Mouse (Mus musculus): ENCODE results near the gene Itpr2. TPM values are rescaled to one million over a fixed set of nuclear protein-coding genes. Genes with fewer than 3 reads are reported as not detected.
A peak's percentile ranks its signal among the peaks of the same experiment; 100 is the strongest.

The Itpr2 gene
- polyA plus RNA-seq, 1 experiment from 2014 or later = 14.4 TPM

DNA sequence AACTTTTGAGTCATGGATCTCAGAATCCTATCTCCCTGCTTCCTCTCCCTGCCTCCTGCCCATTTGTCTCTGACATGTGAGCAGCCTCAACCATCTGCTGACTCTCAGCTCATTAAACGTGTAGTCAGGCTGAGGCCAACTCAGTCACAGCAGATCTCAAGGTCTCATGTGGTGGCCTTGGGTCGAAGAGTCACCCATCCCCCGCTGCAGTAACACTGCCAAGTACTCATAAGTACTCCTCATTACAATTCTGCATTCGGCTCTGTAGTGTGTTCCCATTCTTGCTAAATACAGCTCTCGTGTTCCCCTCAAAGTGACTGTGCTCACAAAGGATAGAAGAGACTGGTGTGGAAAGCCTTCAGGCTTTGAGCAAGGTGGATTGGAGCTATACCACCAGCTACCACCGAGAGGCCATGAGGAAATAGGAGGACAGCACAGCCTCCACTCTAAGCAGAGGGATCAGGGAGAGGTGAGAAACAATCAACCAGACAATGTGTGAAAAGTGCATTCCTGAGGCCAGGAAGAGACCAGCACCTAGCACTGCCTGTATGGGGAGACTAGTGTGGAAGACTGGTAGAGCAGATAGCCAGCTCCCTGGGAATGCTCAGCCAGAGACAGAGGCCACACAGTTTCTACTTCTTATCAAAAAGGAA lies 170.9 kb downstream of the Itpr2 start:
- no peak for ATAC-seq (ENCODE audit: low read depth)
- Histone ChIP-seq H3K36me3 (ENCODE audit: control insufficient read depth, insufficient read depth, low read length) (no peaks in the 10 kb centered on the region), H3K4me3 (ENCODE audit: low read length) (no peak overlapping the region), H3K4me2 (ENCODE audit: low read depth, low read length) (no peak overlapping the region), H3K27ac (ENCODE audit: low read length) (no peak overlapping the region), H3K9ac (ENCODE audit: low read length) (no peak overlapping the region), H3K27me3 (ENCODE audit: control insufficient read depth, insufficient read depth, low read depth, low read length) (no peaks in the 10 kb centered on the region), H3K4me1 (replicated peaks; ENCODE audit: control insufficient read depth, insufficient read depth, low read length) (no peaks in the 10 kb centered on the region), H3K9me3 (ENCODE audit: control insufficient read depth, low read length) (no peaks in the 10 kb centered on the region)
- 49% methylated on average over 6 of the region's 6 CpGs for WGBS

- WGBS = 70% methylated on average over 3 of the region's 3 CpGs
- H3K4me2 ChIP-seq (ENCODE audit: low read depth, low read length) = no peak overlapping the region
- peaks cover 3% of the 10 kb centered on the region; the same call in 1 of the 2 replicates for H3K4me1 ChIP-seq (replicated peaks; ENCODE audit: control insufficient read depth, insufficient read depth, low read length)
- no peaks in the 10 kb centered on the region for H3K9me3 ChIP-seq (ENCODE audit: control insufficient read depth, low read length)
- no peak overlapping the region for H3K27ac ChIP-seq (ENCODE audit: low read length)
- H3K36me3 ChIP-seq (ENCODE audit: control insufficient read depth, insufficient read depth, low read length) = no peaks in the 10 kb centered on the region
- no peak overlapping the region for H3K9ac ChIP-seq (ENCODE audit: low read length)
- H3K27me3 ChIP-seq (ENCODE audit: control insufficient read depth, insufficient read depth, low read depth, low read length) = no peaks in the 10 kb centered on the region
- no peak for ATAC-seq (ENCODE audit: low read depth)
- no peak overlapping the region for H3K4me3 ChIP-seq (ENCODE audit: low read length)
Observed at GRCm38 (mm10) chr6:146329079-146329478, 172.9 kb downstream of the Itpr2 start.

DNA sequence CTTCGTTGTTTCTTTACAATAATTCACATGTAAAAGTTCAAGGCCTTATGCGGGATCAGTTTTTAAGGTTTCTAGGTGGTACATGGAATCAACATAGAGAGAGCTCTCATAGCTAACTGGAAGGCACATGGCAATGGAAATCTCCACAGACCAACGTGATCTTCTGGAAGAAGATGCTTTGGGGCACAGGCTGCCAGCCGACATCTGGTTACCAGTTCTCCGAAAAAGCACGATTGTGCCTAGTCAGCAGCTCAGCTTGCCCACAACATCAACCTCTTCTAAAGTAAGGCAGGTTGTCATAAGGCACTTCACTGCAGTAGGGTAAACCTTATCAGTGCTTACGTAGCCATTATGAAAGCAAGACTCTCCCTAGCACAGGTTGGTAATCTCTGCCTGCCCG lies 175.4 kb downstream of the Itpr2 start:
- H3K4me3 ChIP-seq (ENCODE audit: low read length) = no peak overlapping the region
- H3K27me3 ChIP-seq (ENCODE audit: control insufficient read depth, insufficient read depth, low read depth, low read length) = no peaks in the 10 kb centered on the region
- H3K4me1 ChIP-seq (replicated peaks; ENCODE audit: control insufficient read depth, insufficient read depth, low read length) = peaks cover 5% of the 10 kb centered on the region; the same call in 1 of the 2 replicates
- ATAC-seq (ENCODE audit: low read depth) = no peak
- WGBS = 90% methylated on average over 8 of the region's 8 CpGs
- H3K9me3 ChIP-seq (ENCODE audit: control insufficient read depth, low read length) = no peaks in the 10 kb centered on the region
- no peak overlapping the region for H3K4me2 ChIP-seq (ENCODE audit: low read depth, low read length)
- no peak overlapping the region for H3K9ac ChIP-seq (ENCODE audit: low read length)
- no peaks in the 10 kb centered on the region for H3K36me3 ChIP-seq (ENCODE audit: control insufficient read depth, insufficient read depth, low read length)
- no peak overlapping the region for H3K27ac ChIP-seq (ENCODE audit: low read length)

- H3K4me2 ChIP-seq (ENCODE audit: low read depth, low read length) = no peak overlapping the region
- H3K9me3 ChIP-seq (ENCODE audit: control insufficient read depth, low read length) = no peaks in the 10 kb centered on the region
- H3K36me3 ChIP-seq (ENCODE audit: control insufficient read depth, insufficient read depth, low read length) = 0 out of 2 replicates have a peak, but pooled peaks cover 2% of the 10 kb centered on the region
- no peak overlapping the region for H3K27ac ChIP-seq (ENCODE audit: low read length)
- H3K4me3 ChIP-seq (ENCODE audit: low read length) = no peak overlapping the region
- H3K9ac ChIP-seq (ENCODE audit: low read length) = no peak overlapping the region
- H3K4me1 ChIP-seq (replicated peaks; ENCODE audit: control insufficient read depth, insufficient read depth, low read length) = peaks cover 5% of the 10 kb centered on the region; the same call in 1 of the 2 replicates
- no peak for ATAC-seq (ENCODE audit: low read depth)
- WGBS = 59% methylated on average over 19 of the region's 19 CpGs
- H3K27me3 ChIP-seq (ENCODE audit: control insufficient read depth, insufficient read depth, low read depth, low read length) = no peaks in the 10 kb centered on the region
Observed at GRCm38 (mm10) chr6:146324541-146325204, 177.3 kb downstream of the Itpr2 start.

GRCm38 (mm10) chr6:146322555-146322954 lies 179.5 kb downstream of the Itpr2 start:
- Histone ChIP-seq H3K4me2 (ENCODE audit: low read depth, low read length) (no peak overlapping the region), H3K9me3 (ENCODE audit: control insufficient read depth, low read length) (no peaks in the 10 kb centered on the region), H3K4me1 (replicated peaks; ENCODE audit: control insufficient read depth, insufficient read depth, low read length) (peaks cover 5% of the 10 kb centered on the region; the same call in 1 of the 2 replicates), H3K9ac (ENCODE audit: low read length) (no peak overlapping the region), H3K36me3 (ENCODE audit: control insufficient read depth, insufficient read depth, low read length) (0 out of 2 replicates have a peak, but pooled peaks cover 2% of the 10 kb centered on the region), H3K4me3 (ENCODE audit: low read length) (no peak overlapping the region), H3K27ac (ENCODE audit: low read length) (no peak overlapping the region; the same call in 1 of the 2 replicates), H3K27me3 (ENCODE audit: control insufficient read depth, insufficient read depth, low read depth, low read length) (no peaks in the 10 kb centered on the region)
- 49% methylated on average over 7 of the region's 7 CpGs for WGBS
- peak; percentile 54 for ATAC-seq (ENCODE audit: low read depth)

GRCm38 (mm10) chr6:146321951-146322350 lies 180.1 kb downstream of the Itpr2 start:
- H3K4me1 ChIP-seq (replicated peaks; ENCODE audit: control insufficient read depth, insufficient read depth, low read length) = peaks cover 5% of the 10 kb centered on the region; the same call in 1 of the 2 replicates
- WGBS = 32% methylated on average over 4 of the region's 4 CpGs
- 0 out of 2 replicates have a peak, but pooled peaks cover 2% of the 10 kb centered on the region for H3K36me3 ChIP-seq (ENCODE audit: control insufficient read depth, insufficient read depth, low read length)
- H3K9me3 ChIP-seq (ENCODE audit: control insufficient read depth, low read length) = no peaks in the 10 kb centered on the region
- peak; percentile 93 for ATAC-seq (ENCODE audit: low read depth)
- H3K4me3 ChIP-seq (ENCODE audit: low read length) = no peak overlapping the region
- H3K9ac ChIP-seq (ENCODE audit: low read length) = no peak overlapping the region
- H3K4me2 ChIP-seq (ENCODE audit: low read depth, low read length) = no peak overlapping the region
- H3K27ac ChIP-seq (ENCODE audit: low read length) = peak overlapping the region; percentile 63
- no peaks in the 10 kb centered on the region for H3K27me3 ChIP-seq (ENCODE audit: control insufficient read depth, insufficient read depth, low read depth, low read length)

DNA sequence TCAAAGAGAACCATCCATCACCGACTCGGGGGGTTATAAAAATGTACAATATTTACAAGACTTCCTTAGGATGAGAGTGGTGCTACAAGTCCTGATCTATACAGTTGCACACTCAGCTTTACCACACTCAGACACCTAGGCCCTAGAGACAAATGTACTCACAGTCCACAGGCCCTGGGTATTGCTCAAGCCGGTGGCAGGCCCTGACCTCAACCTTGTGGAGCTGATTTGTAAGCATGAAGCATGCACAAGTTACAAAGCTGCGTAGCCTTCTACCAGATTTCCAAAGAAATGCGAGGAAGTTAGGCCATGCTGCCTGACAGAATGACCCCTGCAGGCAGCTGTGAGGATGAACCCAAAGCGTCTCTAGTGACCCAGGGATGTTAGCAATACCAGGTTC lies 185.6 kb downstream of the Itpr2 start:
- WGBS = 67% methylated on average over 6 of the region's 6 CpGs
- no peaks in the 10 kb centered on the region for H3K27me3 ChIP-seq (ENCODE audit: control insufficient read depth, insufficient read depth, low read depth, low read length)
- no peak overlapping the region for H3K27ac ChIP-seq (ENCODE audit: low read length)
- no peaks in the 10 kb centered on the region; the same call in 1 of the 2 replicates for H3K4me1 ChIP-seq (replicated peaks; ENCODE audit: control insufficient read depth, insufficient read depth, low read length)
- ATAC-seq (ENCODE audit: low read depth) = no peak
- 0 out of 2 replicates have a peak, but pooled peaks cover 2% of the 10 kb centered on the region for H3K36me3 ChIP-seq (ENCODE audit: control insufficient read depth, insufficient read depth, low read length)
- H3K4me2 ChIP-seq (ENCODE audit: low read depth, low read length) = no peak overlapping the region
- H3K9ac ChIP-seq (ENCODE audit: low read length) = no peak overlapping the region
- H3K4me3 ChIP-seq (ENCODE audit: low read length) = no peak overlapping the region
- H3K9me3 ChIP-seq (ENCODE audit: control insufficient read depth, low read length) = no peaks in the 10 kb centered on the region

GRCm38 (mm10) chr6:146315153-146315552 lies 186.9 kb downstream of the Itpr2 start:
- Histone ChIP-seq H3K9ac (ENCODE audit: low read length) (no peak overlapping the region), H3K27me3 (ENCODE audit: control insufficient read depth, insufficient read depth, low read depth, low read length) (no peaks in the 10 kb centered on the region), H3K9me3 (ENCODE audit: control insufficient read depth, low read length) (no peaks in the 10 kb centered on the region), H3K4me3 (ENCODE audit: low read length) (no peak overlapping the region), H3K36me3 (ENCODE audit: control insufficient read depth, insufficient read depth, low read length) (no peaks in the 10 kb centered on the region), H3K4me1 (replicated peaks; ENCODE audit: control insufficient read depth, insufficient read depth, low read length) (no peaks in the 10 kb centered on the region), H3K4me2 (ENCODE audit: low read depth, low read length) (no peak overlapping the region), H3K27ac (ENCODE audit: low read length) (no peak overlapping the region)
- no peak for ATAC-seq (ENCODE audit: low read depth)
- WGBS = 89% methylated on average over 8 of the region's 8 CpGs

DNA sequence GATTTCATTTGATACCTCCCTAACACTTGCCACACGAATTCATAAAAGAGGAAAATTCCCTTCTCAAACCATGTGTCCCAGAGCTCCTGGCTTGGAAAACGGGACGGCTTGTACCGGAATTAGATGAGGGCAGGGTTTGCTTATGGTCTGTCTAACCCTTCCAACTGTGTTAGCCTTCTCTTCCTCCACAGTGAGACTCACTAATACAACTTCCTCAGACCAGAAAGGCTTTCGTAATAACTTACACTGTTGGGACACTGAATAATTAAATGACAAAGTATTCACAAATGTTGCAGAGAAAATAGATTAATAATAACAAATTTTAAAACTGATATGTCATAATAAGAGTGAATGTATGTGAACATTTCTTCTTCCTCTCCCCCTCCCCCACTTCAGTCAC lies 187.7 kb downstream of the Itpr2 start:
- Histone ChIP-seq H3K27me3 (ENCODE audit: control insufficient read depth, insufficient read depth, low read depth, low read length) (no peaks in the 10 kb centered on the region), H3K9me3 (ENCODE audit: control insufficient read depth, low read length) (no peaks in the 10 kb centered on the region), H3K27ac (ENCODE audit: low read length) (no peak overlapping the region), H3K4me3 (ENCODE audit: low read length) (no peak overlapping the region), H3K4me1 (replicated peaks; ENCODE audit: control insufficient read depth, insufficient read depth, low read length) (no peaks in the 10 kb centered on the region), H3K9ac (ENCODE audit: low read length) (no peak overlapping the region), H3K4me2 (ENCODE audit: low read depth, low read length) (no peak overlapping the region), H3K36me3 (ENCODE audit: control insufficient read depth, insufficient read depth, low read length) (no peaks in the 10 kb centered on the region)
- no peak for ATAC-seq (ENCODE audit: low read depth)
- 82% methylated on average over 5 of the region's 5 CpGs for WGBS

All from lung, embryonic 16.5 days (tissue).